Mouse (Mus musculus) hindbrain, postnatal 0 days (tissue): ENCODE results near the gene Ccdc189. TPM values are rescaled to one million over a fixed set of nuclear protein-coding genes. Genes with fewer than 3 reads are reported as not detected.

ENCODE experiments used
- ATAC-seq: fragments of 200-750 bp; cut with Nextera tagmentation; 2 replicates; pipeline ENCODE4 v1.8.0; 2017; ENCODE audit warnings: mild to moderate bottlenecking, moderate TSS enrichment, moderate library complexity
- DNase-seq: peaks from one replicate; pipeline ENCODE4 v3.0.0-alpha.2; 2015; ENCODE audit warnings: low spot score
- H3K27ac ChIP-seq: fragments of 300-500 bp; sonication (generic); 2 replicates; pipeline ENCODE4 v1.5.1; 2014; ENCODE audit warnings: mild to moderate bottlenecking
- H3K27me3 ChIP-seq: fragments of 300-500 bp; sonication (generic); 2 replicates; pipeline ENCODE4 v1.6.1; 2014; ENCODE audit warnings: low read length, mixed read lengths; ENCODE audit not compliant: insufficient read depth
- H3K36me3 ChIP-seq: fragments of 300-500 bp; sonication (generic); 2 replicates; pipeline ENCODE4 v1.6.1; 2014; ENCODE audit warnings: low read length, mixed read lengths; ENCODE audit not compliant: insufficient read depth
- H3K4me1 ChIP-seq: fragments of 300-500 bp; sonication (generic); 2 replicates; pipeline ENCODE4 v1.6.1; 2014; ENCODE audit warnings: antibody characterized with exemption, low read length, mixed read lengths; ENCODE audit not compliant: insufficient read depth
- H3K4me2 ChIP-seq: fragments of 300-500 bp; sonication (generic); 2 replicates; pipeline ENCODE4 v1.6.1; 2014; ENCODE audit warnings: low read depth, mild to moderate bottlenecking, low read length, moderate library complexity, mixed read lengths
- H3K4me3 ChIP-seq: fragments of 300-500 bp; sonication (generic); 2 replicates; pipeline ENCODE4 v1.5.1; 2014; ENCODE audit warnings: low read length
- H3K9ac ChIP-seq: fragments of 300-500 bp; sonication (generic); replicated peaks from 2 replicates; pipeline ENCODE4 v1.6.1; 2014; ENCODE audit warnings: mild to moderate bottlenecking, low read length, moderate library complexity, mixed read lengths
- H3K9me3 ChIP-seq: fragments of 300-500 bp; sonication (generic); 2 replicates; pipeline ENCODE4 v1.6.1; 2016; ENCODE audit warnings: low read length, mixed read lengths
- CTCF ChIP-seq: IDR thresholded peaks from 2 replicates; pipeline ENCODE4 v1.5.1; 2016; ENCODE audit warnings: antibody characterized with exemption, control low read depth, low read depth
- WGBS: fragments of 180-500 bp; shearing (Covaris S2); extraction: QIAGEN DNeasy Blood & Tissue Kit; methylation state at CpG from one replicate; pipeline ENCODE4 v1.1.7; 2014; 5-methylcytosine and 5-hydroxymethylcytosine counted together
- polyA plus RNA-seq: library from polyadenylated mRNA; unstranded; fragments of >200 nt; fragmentation: Nextera tagmentation; extraction: Ambion mirVana; gene quantifications from 2 replicates; pipeline ENCODE4 v1.2.1, GENCODE M21; 2015
- total RNA-seq: library from RNA; depleted of rRNA; stranded (reverse); fragments of >200 nt; gene quantifications from 2 replicates; pipeline ENCODE4 v1.2.3, GENCODE M21; 2014

The Ccdc189 gene
- total and polyA plus RNA-seq, 2 experiments from 2014 or later: 9.2 to 10.9 TPM

DNA sequence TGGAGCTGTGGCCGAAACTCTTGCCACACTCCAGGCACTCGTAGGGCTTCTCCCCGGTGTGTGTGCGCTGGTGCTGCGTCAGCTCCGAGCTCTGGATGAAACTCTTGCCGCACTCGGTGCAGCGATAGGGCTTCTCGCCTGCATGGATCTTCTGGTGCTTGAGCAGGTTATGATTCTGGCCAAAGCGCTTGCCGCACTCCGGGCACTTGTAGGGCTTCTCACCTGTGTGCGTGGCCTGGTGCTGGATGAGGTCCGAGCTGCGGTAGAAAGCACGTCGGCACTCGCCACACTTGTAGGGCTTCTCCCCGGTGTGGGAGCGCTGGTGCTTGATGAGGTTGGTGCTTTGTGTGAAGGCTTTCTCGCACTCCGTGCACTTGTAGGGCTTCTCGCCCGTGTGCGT, 23.2 kb upstream of the Ccdc189 start:
- Histone ChIP-seq H3K4me2 (no peak overlapping the region), H3K9me3 (no peaks in the 10 kb centered on the region), H3K4me1 (peaks cover 10% of the 10 kb centered on the region), H3K9ac (no peak overlapping the region), H3K36me3 (peaks cover 56% of the 10 kb centered on the region), H3K4me3 (no peak overlapping the region), H3K27ac (no peak overlapping the region), H3K27me3 (no peaks in the 10 kb centered on the region)
- WGBS: 97% methylated on average over 26 of the region's 26 CpGs
- DNase-seq: no peak
- TF ChIP-seq CTCF: no peak
- no peak for ATAC-seq

DNA sequence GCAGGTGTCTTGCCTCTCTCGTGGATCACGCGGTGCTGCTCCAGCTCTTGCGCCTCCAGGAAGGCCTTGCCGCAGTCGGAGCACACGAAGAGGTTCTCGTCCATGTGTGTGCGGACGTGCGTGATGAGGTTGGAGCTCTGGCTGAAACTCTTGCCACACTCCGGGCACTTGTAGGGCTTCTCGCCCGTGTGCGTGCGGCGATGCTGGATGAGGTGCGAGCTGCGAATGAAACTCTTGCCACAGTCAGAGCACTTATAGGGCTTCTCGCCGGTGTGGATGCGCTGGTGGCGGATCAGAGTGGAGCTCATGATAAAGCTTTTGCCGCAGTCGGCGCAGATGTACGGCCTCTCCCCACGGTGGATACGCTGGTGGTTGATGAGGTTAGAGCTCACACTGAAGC, 22.6 kb upstream of the Ccdc189 start:
- WGBS: 96% methylated on average over 29 of the region's 29 CpGs
- no peak for TF ChIP-seq CTCF
- H3K9me3 ChIP-seq: no peaks in the 10 kb centered on the region

GRCm38 (mm10) chr7:127607150-127607549, 18.8 kb upstream of the Ccdc189 start:
- no peaks in the 10 kb centered on the region for H3K4me1 ChIP-seq
- WGBS: 82% methylated on average over 6 of the region's 6 CpGs
- no peak overlapping the region for H3K4me2 ChIP-seq
- H3K9me3 ChIP-seq: no peaks in the 10 kb centered on the region
- ATAC-seq (no peak), DNase-seq (no peak)
- no peak overlapping the region for H3K27ac ChIP-seq
- H3K36me3 ChIP-seq: peaks cover 72% of the 10 kb centered on the region
- no peak overlapping the region for H3K9ac ChIP-seq
- no peaks in the 10 kb centered on the region for H3K27me3 ChIP-seq
- TF ChIP-seq CTCF: no peak
- no peak overlapping the region for H3K4me3 ChIP-seq

More for the DNA sequence above, 22.6 kb upstream of the Ccdc189 start:
- no peaks in the 10 kb centered on the region for H3K27me3 ChIP-seq
- no peak overlapping the region for H3K9ac ChIP-seq
- no peak for ATAC-seq
- H3K4me3 ChIP-seq: no peak overlapping the region
- H3K36me3 ChIP-seq: peaks cover 56% of the 10 kb centered on the region
- no peak overlapping the region for H3K4me2 ChIP-seq
- no peak overlapping the region for H3K27ac ChIP-seq
- no peak for DNase-seq
- H3K4me1 ChIP-seq: peaks cover 7% of the 10 kb centered on the region; the same call in 1 of the 2 replicates

GRCm38 (mm10) chr7:127604256-127604655, 15.9 kb upstream of the Ccdc189 start:
- ATAC-seq: 0 out of 2 replicates have a peak, but pooled peaks have one; percentile 33
- H3K4me2 ChIP-seq: no peak overlapping the region
- peaks cover 60% of the 10 kb centered on the region for H3K36me3 ChIP-seq
- no peak overlapping the region for H3K4me3 ChIP-seq
- no peaks in the 10 kb centered on the region for H3K27me3 ChIP-seq
- H3K9me3 ChIP-seq: no peaks in the 10 kb centered on the region
- no peak overlapping the region for H3K9ac ChIP-seq
- 92% methylated on average over 10 of the region's 10 CpGs for WGBS
- no peak for DNase-seq
- H3K27ac ChIP-seq: no peak overlapping the region
- no peaks in the 10 kb centered on the region for H3K4me1 ChIP-seq
- TF ChIP-seq CTCF: no peak

DNA sequence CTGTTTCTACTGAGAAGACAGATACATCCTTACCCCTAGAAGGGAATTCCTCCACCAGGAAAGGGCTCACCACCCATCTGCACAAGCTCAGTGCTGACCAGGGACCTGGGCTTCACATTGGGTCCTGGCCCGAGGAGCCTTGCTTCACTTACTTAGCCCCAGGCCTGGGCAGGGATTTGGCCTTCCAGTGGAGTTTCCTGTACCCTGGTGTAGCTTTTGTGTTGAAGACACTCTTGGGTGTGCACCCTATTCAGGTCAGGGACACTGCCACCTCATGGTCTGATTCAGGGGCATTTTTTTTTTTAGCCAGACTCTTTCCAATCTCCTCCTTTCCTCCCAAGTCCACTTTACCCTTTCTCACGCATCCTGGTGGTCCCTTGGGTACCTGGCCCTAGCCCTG, 14.5 kb upstream of the Ccdc189 start:
- ATAC-seq (no peak), DNase-seq (no peak)
- Histone ChIP-seq H3K4me3 (no peak overlapping the region), H3K27me3 (no peaks in the 10 kb centered on the region), H3K9ac (no peak overlapping the region), H3K4me1 (no peaks in the 10 kb centered on the region), H3K36me3 (peaks cover 57% of the 10 kb centered on the region), H3K9me3 (no peaks in the 10 kb centered on the region), H3K4me2 (no peak overlapping the region), H3K27ac (no peak overlapping the region)
- 90% methylated on average over 2 of the region's 2 CpGs for WGBS
- TF ChIP-seq CTCF: no peak

- H3K4me1 ChIP-seq: no peaks in the 10 kb centered on the region
- ATAC-seq (no peak), DNase-seq (no peak)
- no peaks in the 10 kb centered on the region for H3K27me3 ChIP-seq
- H3K27ac ChIP-seq: no peak overlapping the region
- no peak overlapping the region for H3K9ac ChIP-seq
- H3K36me3 ChIP-seq: peaks cover 58% of the 10 kb centered on the region
- no peak overlapping the region for H3K4me3 ChIP-seq
- no peak overlapping the region for H3K4me2 ChIP-seq
- no peaks in the 10 kb centered on the region for H3K9me3 ChIP-seq
- 85% methylated on average over 4 of the region's 4 CpGs for WGBS
- peak; percentile 28 for TF ChIP-seq CTCF
These were observed 13.3 kb upstream of the Ccdc189 start for GRCm38 (mm10) chr7:127601735-127602134.

GRCm38 (mm10) chr7:127600612-127601011, 12.2 kb upstream of the Ccdc189 start:
- no peak for DNase-seq
- no peak for TF ChIP-seq CTCF
- H3K4me3 ChIP-seq: no peak overlapping the region

More at GRCm38 (mm10) chr7:127600612-127601011, 12.2 kb upstream of the Ccdc189 start:
- Histone ChIP-seq H3K27ac (no peak overlapping the region), H3K36me3 (peaks cover 68% of the 10 kb centered on the region), H3K4me2 (no peak overlapping the region), H3K9me3 (no peaks in the 10 kb centered on the region), H3K9ac (no peak overlapping the region), H3K4me1 (no peaks in the 10 kb centered on the region), H3K27me3 (no peaks in the 10 kb centered on the region)
- 94% methylated on average over 7 of the region's 7 CpGs for WGBS
- no peak for ATAC-seq
